Mouse (Mus musculus) lung, postnatal 36 days (tissue): Measurements from ENCODE around the gene Bpgm.

Source experiments
- DNase-seq: peaks from one replicate; pipeline ENCODE4 v3.0.0; 2022; ENCODE audit warnings: mixed read lengths

Bpgm gene

DNA sequence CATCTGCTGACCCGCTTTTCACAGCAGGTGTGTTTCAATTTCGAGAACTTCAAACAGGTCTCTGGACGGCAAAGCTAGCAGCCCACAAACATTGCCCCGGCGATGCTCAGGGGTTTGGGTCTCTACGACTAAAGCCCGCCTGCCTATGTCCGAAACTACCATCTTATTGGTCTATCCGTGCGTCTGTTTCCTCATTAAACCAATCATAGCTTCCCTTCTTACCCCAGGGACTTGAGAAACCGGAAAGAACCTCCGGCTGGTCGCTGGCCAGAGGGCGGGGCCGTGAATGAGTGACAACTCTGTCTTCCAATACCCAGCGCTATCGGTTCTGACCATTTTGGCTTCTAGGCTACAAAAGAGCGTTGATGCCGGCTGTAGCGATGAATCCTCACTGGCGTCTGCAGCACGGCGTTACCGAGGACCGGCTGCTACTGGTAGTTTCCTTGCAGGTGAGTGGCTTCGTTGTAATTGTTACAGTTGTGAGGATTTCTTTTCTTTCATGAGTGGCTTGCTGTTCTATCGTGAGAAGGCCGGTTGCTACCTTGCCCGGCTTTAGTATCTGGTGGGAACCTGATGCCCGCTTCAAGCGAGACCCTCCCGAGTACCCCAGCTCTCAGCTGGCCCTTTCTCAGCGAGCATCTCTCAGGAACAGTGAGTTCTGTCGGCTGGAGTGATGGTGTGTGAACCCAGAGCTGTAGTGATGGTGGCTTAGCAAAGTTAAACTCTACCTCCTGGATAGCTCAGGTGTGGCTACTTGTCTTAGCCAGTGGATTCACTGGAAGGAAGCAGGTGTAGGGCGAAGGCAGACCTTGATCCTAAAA lies at the start of gene Bpgm:
TSS of gene Bpgm (plus strand) at position 234 of the 821 bp plus-strand sequence.
- peak; percentile 100 for DNase-seq

- DNase-seq = no peak
These were observed 37.0 kb upstream of the Bpgm start for GRCm38 (mm10) chr6:34439006-34439405.

GRCm38 (mm10) chr6:34441556-34442257 lies 34.3 kb upstream of the Bpgm start:
- DNase-seq = peak; percentile 25

DNA sequence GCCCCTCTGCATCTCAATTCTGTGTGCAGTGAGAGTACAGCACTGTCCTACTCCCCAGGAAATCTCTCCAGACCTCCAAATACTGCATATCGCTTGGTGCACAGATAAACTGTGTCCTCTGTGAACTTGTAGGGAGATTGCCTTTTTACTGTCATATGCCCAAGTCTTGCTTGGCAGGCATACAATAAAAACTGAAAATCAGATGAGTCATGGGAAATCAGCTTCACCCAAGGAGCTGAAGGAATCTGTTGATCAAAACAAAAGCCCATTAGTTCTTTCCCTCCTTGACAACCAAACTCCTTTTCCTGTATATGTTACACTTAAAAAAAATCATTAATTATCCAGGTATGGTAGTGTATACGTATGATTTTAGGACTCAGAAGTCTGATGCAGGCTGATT lies 32.2 kb upstream of the Bpgm start:
- DNase-seq = peak; percentile 35

DNA sequence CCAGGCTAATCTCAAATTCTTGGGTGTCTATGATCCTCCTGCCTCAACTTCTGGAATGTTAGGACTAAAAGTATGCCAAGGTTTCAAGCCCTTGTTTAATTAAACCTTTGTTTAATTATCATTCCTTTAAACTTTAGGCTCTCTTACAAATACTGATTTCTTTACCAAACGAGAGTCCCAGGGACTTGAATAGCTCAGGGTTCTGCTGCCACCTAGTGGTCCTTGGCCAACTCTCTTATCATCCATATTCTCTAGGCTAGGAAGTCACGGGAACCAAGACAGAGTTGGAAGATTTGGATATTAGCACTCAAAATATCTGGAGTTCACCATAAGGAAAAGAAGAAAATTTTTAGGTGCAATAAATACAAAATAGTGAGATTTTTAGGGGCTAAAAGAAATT lies 28.0 kb upstream of the Bpgm start:
- peak; percentile 93 for DNase-seq

DNA sequence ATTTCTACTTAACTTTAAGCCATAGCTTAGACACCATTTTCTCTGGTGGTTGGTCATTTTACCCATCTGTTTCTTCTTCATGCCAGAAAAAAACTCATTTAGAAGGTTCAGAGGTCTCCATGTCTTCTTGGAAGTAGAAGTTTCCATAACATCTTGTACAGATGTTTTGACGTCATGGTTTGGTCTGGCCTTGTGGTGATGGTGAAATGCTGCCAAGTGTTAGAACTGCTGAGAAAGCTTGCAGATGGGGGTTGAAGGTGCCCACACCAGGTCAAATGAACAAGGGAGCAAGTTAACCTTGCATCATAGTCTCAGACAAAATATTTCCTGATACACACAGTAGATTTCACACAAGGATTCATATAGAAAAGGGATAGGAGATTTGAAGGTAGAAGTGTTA lies 27.3 kb upstream of the Bpgm start:
- DNase-seq = no peak

DNA sequence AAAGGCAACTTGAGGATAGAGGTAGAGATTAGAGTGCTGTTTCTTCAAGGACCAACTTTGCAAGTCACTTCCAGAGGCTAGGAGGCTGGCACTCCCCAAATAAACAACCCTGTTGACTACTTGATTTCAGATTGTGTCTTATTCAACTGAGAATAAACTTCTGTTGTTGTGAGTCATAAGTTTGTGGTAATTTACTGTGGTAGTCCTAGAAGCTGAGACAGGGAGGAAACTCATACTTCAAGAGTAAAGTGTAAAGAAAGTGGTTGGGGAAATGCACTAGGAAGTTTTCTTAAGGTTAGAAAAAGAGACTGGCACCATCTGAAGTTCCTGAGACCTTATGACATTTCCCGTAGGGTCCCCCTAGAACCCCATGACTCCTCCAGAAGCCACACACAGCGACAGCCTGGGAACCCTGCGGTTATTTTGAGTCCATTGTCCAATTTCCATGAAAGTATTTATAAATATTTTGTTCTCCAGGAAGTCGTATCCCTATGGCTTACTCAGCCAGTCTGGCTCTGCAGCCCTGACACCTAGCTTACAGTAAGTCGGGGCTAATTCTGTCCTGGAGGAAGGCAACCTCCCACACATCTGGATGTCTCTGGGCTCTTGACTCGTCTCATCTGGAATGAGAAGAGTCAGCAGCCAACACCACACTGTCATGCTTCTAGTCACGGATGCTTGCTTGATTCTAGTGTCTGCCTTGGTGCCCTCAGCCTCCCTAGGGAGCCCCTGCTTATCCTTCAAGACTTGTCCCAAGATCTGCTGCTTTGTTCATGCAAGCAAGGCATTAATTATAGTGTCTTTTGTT lies 22.8 kb upstream of the Bpgm start:
- DNase-seq = peak; percentile 40

DNA sequence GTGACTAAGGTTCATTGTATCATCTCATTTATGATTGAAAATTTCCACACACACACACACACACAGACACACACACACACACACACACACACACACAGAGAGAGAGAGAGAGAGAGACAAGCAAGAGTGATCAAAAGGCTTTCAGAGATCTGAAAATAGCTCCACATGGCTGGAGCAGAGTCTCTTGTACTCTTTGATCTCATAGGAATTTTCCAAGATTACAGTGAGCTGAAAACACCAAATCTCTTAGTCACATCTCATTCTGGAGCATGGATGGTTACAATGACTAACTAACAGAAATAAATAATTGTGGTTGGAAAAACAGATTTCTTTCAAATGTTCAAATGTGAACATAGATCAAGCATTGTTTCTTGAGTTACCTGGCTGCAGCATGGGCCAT lies 16.6 kb upstream of the Bpgm start:
- no peak for DNase-seq

DNA sequence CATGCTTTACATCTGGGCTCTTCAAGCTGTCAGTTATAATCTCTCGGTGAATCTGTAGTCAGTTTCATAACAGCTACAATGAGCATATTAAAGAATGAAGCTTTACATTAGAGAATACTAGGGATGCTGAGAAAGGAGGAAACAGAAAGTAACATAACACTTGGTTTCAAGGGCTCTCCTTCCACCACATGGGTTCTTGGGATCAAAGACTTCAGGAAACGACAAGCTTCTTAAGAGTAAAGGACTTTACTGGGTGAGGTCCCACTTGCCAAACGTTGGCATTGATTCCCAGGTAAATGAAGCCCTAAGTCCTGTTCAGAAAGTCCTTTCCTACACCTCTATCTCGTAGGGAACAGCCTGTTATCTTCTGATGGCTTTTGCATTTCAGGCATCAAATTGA lies 15.4 kb upstream of the Bpgm start:
- peak; percentile 61 for DNase-seq

DNA sequence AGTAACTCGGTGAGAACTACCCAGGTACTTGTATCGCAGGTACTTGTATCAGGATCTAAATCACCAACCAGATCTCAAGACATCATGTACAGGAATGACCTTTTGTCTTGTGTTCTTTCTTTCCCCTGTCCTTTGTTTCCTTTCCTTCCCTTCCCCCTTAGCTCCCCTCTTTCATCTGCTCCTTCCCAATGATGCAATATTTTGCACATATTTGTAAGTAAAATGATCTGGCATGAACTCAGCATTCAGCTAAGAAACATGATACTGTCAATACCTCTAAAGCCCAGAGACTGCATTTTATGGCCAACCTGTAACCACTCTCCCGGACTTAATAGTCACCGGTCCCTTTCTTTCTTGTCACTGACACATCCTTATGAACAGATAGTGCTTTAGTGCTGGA lies 12.4 kb upstream of the Bpgm start:
- DNase-seq = no peak

DNA sequence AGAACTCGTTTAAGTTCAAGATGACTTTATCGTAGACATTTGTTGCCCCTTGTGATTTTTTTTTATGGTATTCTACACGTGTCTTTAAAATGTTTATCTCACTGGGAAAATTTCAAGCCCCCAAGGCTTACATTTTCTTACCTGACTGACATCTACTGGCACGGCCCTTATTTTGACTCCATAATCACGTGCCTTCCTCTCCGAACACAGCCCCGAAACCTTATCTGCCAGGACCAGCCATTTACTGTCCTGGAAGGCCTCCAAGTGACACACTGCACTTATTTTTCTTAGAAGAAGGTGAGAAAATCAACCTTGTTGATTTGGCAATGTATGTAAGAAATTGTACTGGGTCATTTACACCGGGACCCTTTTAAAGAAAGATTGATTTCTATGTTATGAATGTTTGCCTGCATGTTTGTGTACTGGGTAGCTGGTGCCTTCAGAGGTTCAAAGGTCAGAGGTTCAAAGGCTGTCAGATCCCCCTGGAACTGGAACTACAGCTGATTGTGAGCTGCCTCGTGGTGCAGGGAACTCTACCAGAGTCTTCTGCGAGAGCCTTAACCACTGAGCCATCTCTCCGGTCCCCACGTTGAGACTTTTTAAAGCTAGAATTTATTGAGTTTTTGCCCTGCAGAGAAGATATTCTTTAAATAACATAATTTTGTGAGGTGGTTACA lies 4.4 kb upstream of the Bpgm start:
- DNase-seq = no peak

DNA sequence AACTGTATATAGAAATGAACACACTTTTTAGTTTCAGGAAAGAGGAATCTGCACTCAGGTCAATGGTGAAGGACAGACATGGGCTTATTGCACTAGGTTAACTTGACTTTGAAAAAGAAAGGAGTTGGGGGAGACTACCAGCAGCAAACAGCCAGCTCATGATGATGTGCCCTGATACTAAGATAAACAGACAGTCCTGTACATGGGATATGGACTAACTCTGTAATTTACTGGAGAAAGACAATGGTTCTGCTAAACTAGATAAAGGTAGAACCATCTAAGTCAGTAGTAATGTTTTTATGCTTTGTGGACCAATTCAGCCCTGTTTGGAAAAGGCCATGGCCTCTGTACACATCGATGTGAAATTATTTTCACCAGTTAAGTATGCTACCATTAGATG lies 2.7 kb upstream of the Bpgm start:
- DNase-seq = no peak

- no peak for DNase-seq
These were observed 2.0 kb upstream of the Bpgm start for GRCm38 (mm10) chr6:34474031-34474430.

DNA sequence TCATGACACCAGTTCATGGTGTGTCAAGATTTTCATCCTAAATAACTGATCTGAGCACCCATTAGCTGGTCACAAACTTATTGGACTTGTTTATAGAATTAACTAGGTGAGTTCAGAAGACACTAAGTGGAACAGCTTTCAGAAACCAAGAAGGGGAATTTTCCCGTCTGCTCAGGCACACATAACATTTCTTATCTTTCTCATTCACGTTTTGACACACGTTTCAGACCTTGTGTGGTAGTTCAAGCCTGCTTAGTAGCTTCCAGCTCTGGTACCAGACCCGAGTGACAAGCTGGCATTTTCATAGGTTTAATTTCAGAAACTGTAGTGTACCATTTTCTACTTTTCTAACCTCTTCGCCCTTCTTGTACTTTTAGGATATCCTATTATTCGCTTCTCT lies 616 bp upstream of the Bpgm start:
- DNase-seq = no peak

DNA sequence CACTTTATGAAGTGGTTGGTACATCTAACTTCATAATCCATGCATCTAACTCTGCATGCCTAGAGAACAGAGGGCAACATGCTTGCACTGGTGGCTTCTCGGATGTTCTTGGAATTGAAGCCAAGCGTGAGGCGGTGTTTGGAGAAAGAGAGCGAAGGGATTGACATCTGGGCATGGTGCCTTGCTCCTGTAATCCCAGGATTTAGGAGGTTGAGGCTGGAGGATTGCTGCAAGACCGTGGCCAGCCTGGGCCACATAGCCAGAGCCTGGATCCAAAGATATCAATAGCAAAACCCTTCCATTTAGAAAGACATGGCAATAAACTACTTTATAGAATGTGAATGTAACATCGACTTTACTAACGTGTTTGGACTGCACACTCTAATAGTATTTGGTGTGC lies 2.0 kb downstream of the Bpgm start:
- DNase-seq = no peak

DNA sequence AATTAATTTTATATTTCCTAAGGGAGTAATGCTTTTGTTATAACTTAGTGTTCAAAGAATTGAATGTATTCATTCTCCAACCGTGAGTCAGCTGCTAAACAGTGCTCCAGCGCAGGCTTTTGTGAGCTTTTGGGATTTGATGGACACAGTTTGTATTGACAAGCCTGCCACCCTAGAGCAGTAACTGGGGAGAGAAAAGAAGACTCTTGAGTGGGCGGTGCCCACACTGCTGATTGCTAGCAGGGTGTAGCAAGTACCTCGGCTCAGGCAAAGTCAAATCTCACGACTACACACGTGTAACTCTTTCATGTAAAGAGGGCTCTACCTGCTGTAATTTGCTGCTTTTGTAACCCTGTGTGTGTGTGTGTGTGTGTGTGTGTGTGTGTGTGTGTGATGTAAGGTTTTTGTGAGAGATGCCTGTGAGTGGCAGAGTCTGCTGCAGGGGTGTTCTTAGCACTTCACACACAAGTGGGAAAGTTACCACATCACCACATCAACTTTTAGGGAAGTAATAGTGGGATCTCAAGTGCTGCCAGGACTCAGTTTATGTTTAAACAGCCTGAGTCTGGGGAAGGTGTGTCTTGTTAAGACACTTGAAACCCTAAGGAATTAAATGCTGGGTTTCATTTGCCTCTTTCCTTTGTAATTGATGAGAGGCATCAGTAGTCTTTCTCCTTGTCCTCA lies 2.8 kb downstream of the Bpgm start:
- peak; percentile 46 for DNase-seq

GRCm38 (mm10) chr6:34479531-34479930 lies 3.5 kb downstream of the Bpgm start:
- no peak for DNase-seq

DNA sequence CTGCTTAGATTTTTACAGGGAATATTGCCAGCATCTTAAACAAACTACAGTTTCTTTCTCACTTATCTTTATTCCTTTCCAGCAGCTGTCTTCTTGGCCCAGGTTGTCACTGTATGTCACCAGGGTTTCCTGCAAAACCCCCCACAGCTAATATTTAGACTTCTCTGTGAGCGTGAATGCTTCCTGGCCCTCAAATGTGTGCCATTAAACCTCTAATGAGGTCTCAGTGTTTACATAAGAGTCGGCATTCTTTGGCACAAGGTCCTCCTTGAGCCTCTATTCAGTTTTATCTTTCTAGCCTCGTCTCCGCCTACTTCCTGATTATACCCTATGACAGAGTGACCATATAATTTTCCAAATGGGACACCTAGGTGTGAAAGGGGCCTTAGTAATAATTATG lies 4.7 kb downstream of the Bpgm start:
- peak; percentile 25 for DNase-seq

DNA sequence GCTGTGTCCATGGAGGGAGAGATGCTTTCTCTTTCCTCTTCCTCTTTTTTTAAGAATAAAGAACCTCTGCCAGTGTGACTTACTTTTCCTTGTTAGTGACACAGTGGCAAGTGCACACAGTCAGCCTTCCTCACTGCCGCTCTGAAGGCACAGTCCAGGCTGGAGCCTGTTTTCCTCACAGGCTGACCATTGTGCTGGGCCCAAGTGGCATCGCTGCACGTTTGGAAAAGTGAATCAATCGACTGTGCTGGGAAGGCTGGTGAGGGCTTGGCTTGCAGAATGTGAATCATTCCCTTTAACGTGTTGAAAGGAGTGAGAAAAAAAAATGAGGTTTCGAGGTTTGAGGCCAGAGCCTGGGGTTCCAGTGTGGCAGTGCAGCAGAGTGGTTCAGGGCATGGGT lies 5.3 kb downstream of the Bpgm start:
- no peak for DNase-seq

GRCm38 (mm10) chr6:34482842-34483241 lies 6.8 kb downstream of the Bpgm start:
- DNase-seq = peak; percentile 30

GRCm38 (mm10) chr6:34483390-34483789 lies 7.4 kb downstream of the Bpgm start:
- no peak for DNase-seq

- no peak for DNase-seq
These were observed 7.8 kb downstream of the Bpgm start for GRCm38 (mm10) chr6:34483811-34484210.
